Mouse (Mus musculus) kidney, adult 8-10 months (tissue): ENCODE measurements around the gene Slc22a27.
"Not testable (repeated sequence)": the region's sequence is repeated elsewhere in the genome, so short reads cannot be mapped to it uniquely, and the experiment has no call there.

Experiments
- DNase-seq, 2 experiments: peaks; one replicate each; pipeline ENCODE4 v3.0.0; 2022

The Slc22a27 gene

DNA sequence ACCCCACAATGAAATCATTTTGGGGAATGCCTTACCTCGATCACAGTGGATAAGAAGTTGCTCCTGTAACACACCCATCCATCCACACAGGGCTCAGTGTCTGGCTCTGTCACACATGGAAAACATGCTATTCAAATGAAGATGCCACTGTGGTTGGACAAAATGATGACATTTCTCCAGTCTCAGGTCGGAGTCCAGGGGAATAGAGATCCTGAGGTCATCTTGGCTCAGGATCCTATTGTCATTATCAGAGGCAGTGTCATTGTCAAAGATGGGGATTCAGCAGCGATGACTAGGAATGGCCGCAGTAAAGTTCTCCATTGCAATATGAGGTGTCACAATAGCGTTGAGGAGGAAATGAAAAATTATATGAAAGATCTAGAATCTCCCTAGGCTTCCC lies at the start of gene Slc22a27:
Gene Slc22a27 (minus strand): TSS at position 101 of the 400 bp plus-strand sequence.
- DNase-seq = not testable (repeated sequence)

DNA sequence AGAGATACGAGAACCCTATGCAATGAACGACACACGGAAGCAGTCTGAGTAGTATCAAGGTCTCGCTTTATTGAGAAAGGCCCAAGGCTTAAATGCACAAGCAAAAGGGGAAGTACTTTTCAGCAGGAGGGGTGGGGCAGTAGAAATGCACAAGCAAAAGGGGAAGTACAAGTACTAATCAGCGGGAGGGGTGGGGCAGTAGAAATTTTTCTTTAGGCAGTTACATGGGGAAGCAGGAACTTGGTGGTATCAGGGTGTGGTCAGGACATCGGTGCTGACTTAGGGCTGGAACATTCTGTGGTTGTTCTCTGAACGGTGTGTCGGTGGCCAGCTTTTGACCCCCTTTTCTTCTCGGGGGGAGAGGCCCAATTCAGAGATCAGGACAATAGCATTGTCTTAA lies 45.8 kb upstream of the Slc22a27 start:
- DNase-seq = not testable (repeated sequence)

- not testable (repeated sequence) for DNase-seq
Measured at GRCm38 (mm10) chr19:8009086-8009485, 43.3 kb upstream of the Slc22a27 start.

GRCm38 (mm10) chr19:7968703-7969102 lies 2.9 kb upstream of the Slc22a27 start:
- DNase-seq = peak in 1 of 2 experiments; percentile 67

DNA sequence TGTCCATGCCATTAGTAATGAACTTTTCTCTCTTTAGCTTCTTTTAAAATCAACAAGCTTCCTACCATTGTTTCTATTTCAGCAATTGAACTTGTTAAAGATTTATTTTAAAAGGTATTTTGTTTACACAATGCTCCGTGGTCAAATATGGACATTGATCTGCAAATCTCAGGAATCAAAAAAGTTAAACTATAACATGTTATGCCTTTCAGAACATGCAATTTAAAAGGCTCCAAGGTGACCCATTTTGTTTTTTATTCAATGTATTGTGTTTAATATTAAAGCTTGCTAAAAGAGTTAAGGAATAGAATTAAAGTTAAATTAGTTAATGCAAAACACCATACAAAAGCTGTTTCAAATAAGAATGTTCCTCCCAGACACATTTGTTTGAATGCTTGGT lies 723 bp upstream of the Slc22a27 start:
- peak in 1 of 2 experiments; percentile 34 for DNase-seq

- DNase-seq = not testable (repeated sequence)
Measured at GRCm38 (mm10) chr19:7939391-7939790, 26.4 kb downstream of the Slc22a27 start.

GRCm38 (mm10) chr19:7876626-7877025 lies 89.2 kb downstream of the Slc22a27 start:
- DNase-seq = peak in 1 of 2 experiments; percentile 2

DNA sequence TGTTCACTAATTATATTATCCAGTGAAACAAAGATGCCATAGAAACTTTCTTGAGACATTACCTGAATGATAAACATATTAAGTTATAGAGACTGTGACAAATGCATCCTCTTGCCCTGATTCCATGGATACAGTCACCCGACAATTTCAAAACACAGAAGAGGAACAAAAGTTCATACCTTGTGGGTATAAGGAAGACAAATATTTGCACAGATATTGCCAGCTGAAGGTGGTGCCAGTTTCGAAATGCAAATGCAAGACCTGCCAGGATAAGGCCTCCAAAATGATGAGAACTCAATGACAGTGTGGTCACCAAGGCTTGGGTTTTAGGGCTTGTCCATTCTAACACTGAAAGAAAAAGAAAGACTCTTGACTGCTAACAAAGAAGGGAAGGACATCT lies 136.0 kb downstream of the Slc22a27 start:
- no peak for DNase-seq
